Mouse (Mus musculus): ENCODE data around the gene Slfn14. TPM values are rescaled to one million over a fixed set of nuclear protein-coding genes. Genes with fewer than 3 reads are reported as not detected.
"Not testable (repeated sequence)": the region's sequence is repeated elsewhere in the genome, so short reads cannot be mapped to it uniquely, and the experiment has no call there.

The Slfn14 gene
- polyA plus RNA-seq (2016; fragmentation: Nextera tagmentation; extraction: Ambion mirVana): 14.5 and 15.6 TPM in 2 replicates

DNA sequence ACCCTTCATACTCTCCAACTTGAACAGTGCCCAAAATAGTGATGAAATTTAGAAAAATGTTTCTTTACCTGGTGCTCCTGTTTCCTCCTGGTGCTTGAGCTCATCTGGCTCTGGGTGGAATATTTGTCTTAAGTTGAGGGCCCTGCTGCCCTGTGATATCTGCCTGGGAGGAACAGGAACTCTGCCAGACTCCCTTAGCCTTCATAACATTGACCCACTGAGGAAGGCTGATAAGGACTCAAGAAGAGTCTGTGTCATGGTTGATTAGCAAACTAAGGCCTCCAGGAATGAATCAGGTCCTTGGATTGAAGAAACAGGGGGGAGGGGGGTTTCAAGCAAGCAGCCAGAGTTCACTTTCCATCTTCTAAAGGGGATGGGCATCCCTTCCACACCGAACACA, at the start of gene Slfn14:
Slfn14 (minus strand) TSS at position 161 of the 400 bp plus-strand sequence.
- H3K36me3 ChIP-seq: peaks cover 19% of the 10 kb centered on the region; the same call in 1 of the 2 replicates
- ATAC-seq: peak; percentile 93
- peak within 1 kb of the TSS; percentile 96 for H3K27ac ChIP-seq
- H3K4me1 ChIP-seq: peaks cover 65% of the 10 kb centered on the region
- peak within 1 kb of the TSS; percentile 63 for H3K4me2 ChIP-seq
- H3K9ac ChIP-seq: peak within 1 kb of the TSS; percentile 73
- WGBS (ENCODE audit: insufficient replicate concordance): 17% methylated on average over 1 of the region's 1 CpGs
- H3K9me3 ChIP-seq (replicated peaks): no peaks in the 10 kb centered on the region
- H3K4me3 ChIP-seq: peak within 1 kb of the TSS; percentile 62
- peaks cover 27% of the 10 kb centered on the region for H3K27me3 ChIP-seq (replicated peaks)

DNA sequence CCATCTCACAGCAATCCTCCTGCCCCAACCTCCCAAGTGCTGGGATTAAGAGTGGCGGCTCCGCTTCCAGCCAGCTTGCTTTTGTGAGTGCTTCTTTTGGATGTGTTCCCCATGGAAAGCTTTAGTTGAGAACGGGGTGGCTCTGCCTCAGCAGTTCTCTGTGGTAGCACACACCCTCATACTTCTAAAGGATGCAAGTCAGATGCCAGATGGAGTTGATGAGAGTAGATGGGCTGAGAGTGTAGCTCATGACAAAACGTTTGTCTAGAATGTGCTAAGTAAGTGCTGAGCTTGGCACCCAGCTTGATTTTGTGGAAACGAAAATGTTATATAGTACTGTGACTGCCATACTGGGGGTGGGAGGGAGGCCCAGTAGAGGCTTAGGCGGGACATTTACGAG, 49.3 kb upstream of the Slfn14 start:
- Histone ChIP-seq H3K9me3 (replicated peaks) (no peaks in the 10 kb centered on the region), H3K4me2 (no peak overlapping the region), H3K9ac (no peak overlapping the region), H3K36me3 (peaks cover 79% of the 10 kb centered on the region), H3K4me3 (no peak overlapping the region), H3K4me1 (no peaks in the 10 kb centered on the region), H3K27ac (no peak overlapping the region), H3K27me3 (replicated peaks) (no peaks in the 10 kb centered on the region)
- 83% methylated on average over 7 of the region's 7 CpGs for WGBS (ENCODE audit: insufficient replicate concordance)
- ATAC-seq: no peak

DNA sequence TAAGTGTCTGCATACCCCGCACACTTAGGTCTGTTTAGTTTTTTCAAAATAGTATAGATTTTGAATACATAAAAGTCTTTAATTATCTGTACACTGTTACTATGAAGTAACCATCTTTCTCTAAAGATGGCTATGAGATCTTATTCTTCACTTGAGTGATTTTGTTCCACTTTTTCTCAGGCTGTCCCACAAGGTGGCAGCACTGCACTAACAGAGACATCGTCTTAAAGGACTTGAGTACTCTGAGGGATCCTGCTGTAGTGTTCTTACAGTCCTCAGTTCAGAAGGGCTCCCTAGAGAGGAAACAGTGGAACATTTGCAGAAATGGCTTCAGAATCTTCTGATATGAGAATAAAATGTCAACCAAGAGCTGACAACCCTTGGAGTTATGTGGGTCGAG, 40.9 kb upstream of the Slfn14 start:
- no peak overlapping the region for H3K9ac ChIP-seq
- peaks cover 74% of the 10 kb centered on the region for H3K36me3 ChIP-seq
- no peaks in the 10 kb centered on the region for H3K27me3 ChIP-seq (replicated peaks)
- H3K27ac ChIP-seq: no peak overlapping the region
- no peaks in the 10 kb centered on the region for H3K4me1 ChIP-seq
- H3K4me3 ChIP-seq: no peak overlapping the region
- H3K4me2 ChIP-seq: no peak overlapping the region
- no peaks in the 10 kb centered on the region for H3K9me3 ChIP-seq (replicated peaks)
- ATAC-seq: no peak
- WGBS (ENCODE audit: insufficient replicate concordance): 61% methylated on average over 3 of the region's 3 CpGs

DNA sequence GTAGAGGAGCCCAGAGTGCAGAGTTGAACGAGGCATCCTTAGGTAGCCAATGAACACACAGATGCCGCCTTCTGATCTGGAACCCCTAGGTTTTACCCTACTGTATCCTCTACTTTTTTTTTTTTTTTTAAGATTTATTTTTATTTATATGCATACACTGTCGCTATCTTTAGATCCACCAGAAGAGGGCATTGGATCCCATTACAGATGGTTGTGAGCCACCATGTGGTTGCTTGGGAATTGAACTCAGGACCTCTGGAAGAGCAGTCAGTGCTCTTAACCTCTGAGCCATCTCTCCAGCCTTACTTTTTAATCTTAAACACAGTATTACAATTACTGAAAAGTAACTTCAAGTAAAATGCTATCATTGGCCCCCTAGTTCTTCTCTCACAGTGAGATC, 40.2 kb upstream of the Slfn14 start:
- not testable (repeated sequence) for H3K9ac ChIP-seq; H3K27me3 ChIP-seq (replicated peaks); H3K4me3 ChIP-seq; H3K27ac ChIP-seq; H3K4me1 ChIP-seq; H3K9me3 ChIP-seq (replicated peaks); ATAC-seq; H3K4me2 ChIP-seq
- H3K36me3 ChIP-seq: peaks cover 82% of the 10 kb centered on the region
- WGBS (ENCODE audit: insufficient replicate concordance): 80% methylated on average over 3 of the region's 3 CpGs

DNA sequence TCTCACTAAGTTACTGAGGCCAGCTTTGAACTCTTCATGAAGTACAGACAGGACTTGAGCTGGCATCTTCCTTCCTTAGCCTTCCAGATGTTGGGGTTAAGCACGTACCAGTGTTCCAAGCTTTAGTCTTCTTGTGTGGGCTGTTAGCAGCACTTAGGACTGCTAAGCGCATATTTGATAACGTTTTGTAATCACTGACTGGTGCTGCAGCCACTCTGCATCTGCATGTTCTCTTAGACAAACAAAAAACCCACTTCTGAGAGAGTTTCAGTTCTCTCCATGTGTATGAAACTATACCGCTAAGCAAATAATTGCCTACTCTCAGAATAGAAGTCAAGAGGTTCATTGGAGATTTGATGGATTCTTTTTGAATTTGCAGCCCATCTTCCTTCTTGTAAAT, 32.5 kb upstream of the Slfn14 start:
- no peak overlapping the region for H3K9ac ChIP-seq
- H3K4me1 ChIP-seq: no peaks in the 10 kb centered on the region
- H3K9me3 ChIP-seq (replicated peaks): no peaks in the 10 kb centered on the region
- ATAC-seq: no peak
- H3K4me3 ChIP-seq: no peak overlapping the region
- no peaks in the 10 kb centered on the region for H3K27me3 ChIP-seq (replicated peaks)
- H3K27ac ChIP-seq: no peak overlapping the region
- 84% methylated on average over 4 of the region's 4 CpGs for WGBS (ENCODE audit: insufficient replicate concordance)
- H3K36me3 ChIP-seq: peaks cover 93% of the 10 kb centered on the region
- H3K4me2 ChIP-seq: no peak overlapping the region

DNA sequence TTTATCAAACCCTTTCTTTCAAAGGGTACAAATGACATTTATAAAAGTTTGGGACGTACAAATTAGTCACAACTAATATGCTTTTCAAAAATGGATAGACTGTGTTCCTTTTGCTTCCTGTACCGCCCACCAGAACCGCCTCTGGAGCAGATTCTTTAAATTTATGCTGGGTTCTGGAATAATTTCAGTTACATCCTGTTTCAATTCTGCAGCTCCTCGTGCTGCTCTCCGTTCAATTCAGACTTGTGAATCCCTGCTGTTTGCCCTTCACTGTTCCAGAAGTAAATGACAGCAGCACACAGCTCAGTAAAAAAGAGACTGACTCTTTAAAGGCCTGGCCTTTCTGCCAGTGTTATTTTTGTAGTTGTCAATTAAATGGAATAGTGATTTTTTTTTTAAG, 25.9 kb upstream of the Slfn14 start:
- WGBS (ENCODE audit: insufficient replicate concordance): 81% methylated on average over 5 of the region's 5 CpGs
- Histone ChIP-seq H3K9me3 (replicated peaks) (no peaks in the 10 kb centered on the region), H3K4me1 (no peaks in the 10 kb centered on the region), H3K27me3 (replicated peaks) (no peaks in the 10 kb centered on the region), H3K27ac (no peak overlapping the region), H3K36me3 (peaks cover 80% of the 10 kb centered on the region), H3K9ac (no peak overlapping the region), H3K4me3 (no peak overlapping the region), H3K4me2 (no peak overlapping the region)
- ATAC-seq: no peak

DNA sequence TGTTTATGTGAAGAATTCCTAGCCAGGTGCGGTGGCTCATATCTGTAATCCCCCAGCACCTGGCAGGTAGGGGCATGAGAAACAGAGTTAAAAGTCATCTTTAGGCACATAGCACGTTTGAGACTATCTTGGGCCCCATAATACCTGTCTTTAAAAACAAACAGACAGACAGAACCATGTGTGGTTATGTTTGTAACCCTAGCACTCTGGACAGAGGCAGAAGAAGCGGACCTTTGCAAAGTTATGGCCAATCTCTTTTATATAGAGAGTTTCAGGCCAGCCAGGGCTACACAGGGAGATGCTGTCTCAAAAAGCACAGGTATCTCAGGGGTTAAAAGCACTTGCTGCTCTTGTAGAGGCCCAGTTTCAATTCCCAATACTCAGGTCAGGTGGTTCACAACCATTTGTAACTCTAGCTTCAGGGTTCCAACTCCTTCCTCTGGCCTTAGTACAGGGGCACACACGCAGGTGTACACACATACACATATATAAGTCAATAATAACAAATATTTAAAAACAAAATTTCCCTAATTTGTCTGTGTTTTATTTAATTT, 20.3 kb upstream of the Slfn14 start:
- WGBS (ENCODE audit: insufficient replicate concordance): 75% methylated on average over 4 of the region's 4 CpGs
- ATAC-seq: no peak
- Histone ChIP-seq H3K9ac (no peak overlapping the region), H3K27ac (no peak overlapping the region), H3K4me2 (no peak overlapping the region), H3K9me3 (replicated peaks) (no peaks in the 10 kb centered on the region), H3K4me3 (no peak overlapping the region), H3K4me1 (peaks cover 30% of the 10 kb centered on the region), H3K36me3 (peaks cover 29% of the 10 kb centered on the region), H3K27me3 (replicated peaks) (no peaks in the 10 kb centered on the region)

DNA sequence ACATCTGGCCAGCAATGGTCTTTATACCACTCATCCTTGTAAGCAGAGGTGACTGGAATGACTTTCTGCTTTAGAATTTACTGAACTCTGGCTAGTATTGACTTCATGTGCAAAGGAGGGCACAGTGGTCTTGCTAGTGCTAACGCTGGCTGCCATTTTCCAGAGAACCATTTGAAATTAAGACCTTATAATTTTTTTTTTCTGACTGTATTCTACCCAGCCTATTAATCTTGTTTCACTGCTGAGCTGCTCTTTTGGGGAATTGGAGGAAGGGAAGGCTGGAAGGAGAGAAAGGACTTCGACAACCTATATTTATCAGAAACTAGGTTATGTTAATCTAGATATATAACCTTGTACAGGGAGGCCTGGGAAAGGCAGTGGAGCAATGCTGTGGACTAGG, 18.0 kb upstream of the Slfn14 start:
- ATAC-seq: no peak
- no peak overlapping the region for H3K27ac ChIP-seq
- peak overlapping the region; percentile 72 for H3K4me2 ChIP-seq

DNA sequence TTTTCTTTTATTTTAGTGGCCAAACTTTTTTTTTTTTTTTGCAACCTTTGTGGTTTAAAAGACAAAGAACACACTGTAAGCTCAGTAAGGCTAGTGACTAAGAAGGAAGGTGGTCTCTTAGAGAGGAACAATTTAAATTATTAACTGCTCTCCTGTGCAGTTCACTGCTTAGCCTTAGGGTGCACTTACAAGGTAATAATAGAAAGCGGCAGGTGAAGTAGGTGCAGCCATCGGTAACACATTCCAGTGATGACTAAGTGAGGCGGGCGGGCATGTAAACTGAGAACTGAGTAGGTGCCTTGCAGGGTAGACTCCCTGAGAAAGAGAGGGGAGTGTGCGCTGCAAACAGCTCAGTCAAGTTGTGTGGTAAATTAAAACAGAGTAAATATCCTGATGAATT, 17.2 kb upstream of the Slfn14 start:
- peak overlapping the region; percentile 73 for H3K4me3 ChIP-seq
- no peak for ATAC-seq

More for the DNA sequence above, 18.0 kb upstream of the Slfn14 start:
- Histone ChIP-seq H3K27me3 (replicated peaks) (no peaks in the 10 kb centered on the region), H3K4me3 (no peak overlapping the region), H3K9ac (no peak overlapping the region), H3K36me3 (peaks cover 21% of the 10 kb centered on the region), H3K9me3 (replicated peaks) (no peaks in the 10 kb centered on the region), H3K4me1 (peaks cover 44% of the 10 kb centered on the region)
- WGBS (ENCODE audit: insufficient replicate concordance): 79% methylated on average over 2 of the region's 2 CpGs

DNA sequence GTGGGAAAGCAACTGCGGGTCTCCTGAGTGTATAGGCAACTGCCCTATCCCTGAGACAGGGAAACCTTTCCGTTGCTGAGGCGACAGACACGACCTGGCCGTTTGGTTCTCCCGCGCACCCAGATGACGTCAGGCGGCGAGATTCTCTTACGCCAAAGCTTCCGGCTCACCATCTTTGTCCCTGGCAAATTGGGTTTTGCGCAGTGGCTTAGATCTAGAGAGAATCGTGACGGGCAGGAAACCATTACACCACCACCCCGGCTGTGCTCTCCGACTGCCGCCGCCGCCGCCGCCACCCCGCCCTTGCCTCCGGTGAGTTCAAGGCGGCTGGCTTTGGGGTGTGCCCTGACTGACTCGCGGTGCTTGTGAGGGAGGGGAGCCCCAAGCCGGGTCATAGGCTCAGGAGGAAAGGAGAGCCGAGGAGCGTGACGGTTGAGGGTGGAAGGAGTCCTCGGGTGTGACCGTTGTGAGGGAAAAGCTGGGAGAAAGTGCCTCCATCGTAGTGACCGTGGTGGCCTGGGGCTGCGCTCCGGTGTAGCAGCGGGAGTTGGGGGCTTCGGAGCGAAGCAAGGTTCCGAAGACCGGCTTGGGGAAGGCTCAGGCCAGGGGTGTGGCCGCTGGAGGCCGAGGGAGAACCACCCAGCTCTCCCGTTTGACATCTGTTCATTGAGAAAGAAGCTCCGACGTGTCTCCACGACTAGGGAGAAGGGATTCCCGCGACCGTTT, 16.2 kb upstream of the Slfn14 start, which contains the start of gene Pex12:
Pex12 (minus strand) TSS at position 61 of the 726 bp plus-strand sequence.
- Histone ChIP-seq H3K4me1 (peaks cover 51% of the 10 kb centered on the region), H3K9me3 (replicated peaks) (no peaks in the 10 kb centered on the region), H3K27me3 (replicated peaks) (no peaks in the 10 kb centered on the region), H3K9ac (peak within 1 kb of the TSS; percentile 88), H3K4me3 (peak within 1 kb of the TSS; percentile 73), H3K4me2 (peak within 1 kb of the TSS; percentile 72), H3K27ac (peak within 1 kb of the TSS; percentile 95), H3K36me3 (peaks cover 4% of the 10 kb centered on the region; the same call in 1 of the 2 replicates)
- peak; percentile 75 for ATAC-seq
- WGBS (ENCODE audit: insufficient replicate concordance): under 1% methylated on average over 51 of the region's 51 CpGs

More for the DNA sequence above, 17.2 kb upstream of the Slfn14 start:
- 67% methylated on average over 5 of the region's 5 CpGs for WGBS (ENCODE audit: insufficient replicate concordance)
- Histone ChIP-seq H3K4me2 (peak overlapping the region; percentile 72), H3K9me3 (replicated peaks) (no peaks in the 10 kb centered on the region), H3K9ac (peak overlapping the region; percentile 88), H3K4me1 (peaks cover 44% of the 10 kb centered on the region), H3K27me3 (replicated peaks) (no peaks in the 10 kb centered on the region), H3K27ac (no peak overlapping the region), H3K36me3 (peaks cover 14% of the 10 kb centered on the region)

DNA sequence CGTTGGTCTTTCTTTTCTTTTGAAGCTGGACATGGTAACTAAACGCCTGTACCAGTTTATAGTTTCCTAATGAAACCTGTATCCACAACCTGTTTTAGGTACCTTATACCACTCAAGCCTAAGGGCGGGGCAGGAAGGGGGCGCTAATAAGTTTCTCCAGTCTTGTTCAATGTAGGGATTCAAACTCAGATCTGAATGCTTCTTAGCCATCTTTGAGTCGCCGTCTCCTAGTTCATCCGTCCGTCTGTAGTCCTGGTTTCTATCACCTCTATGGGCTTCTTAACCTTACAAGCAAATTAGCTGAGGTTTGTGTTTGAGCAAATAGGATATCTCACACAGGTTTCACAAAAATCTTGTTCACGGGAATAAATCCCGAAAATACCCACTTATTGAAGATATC, 15.6 kb upstream of the Slfn14 start:
- no peaks in the 10 kb centered on the region for H3K9me3 ChIP-seq (replicated peaks)
- H3K4me2 ChIP-seq: peak overlapping the region; percentile 72
- H3K36me3 ChIP-seq: peaks cover 9% of the 10 kb centered on the region
- peaks cover 57% of the 10 kb centered on the region for H3K4me1 ChIP-seq
- 5% methylated on average over 10 of the region's 10 CpGs for WGBS (ENCODE audit: insufficient replicate concordance)
- no peak for ATAC-seq
- H3K9ac ChIP-seq: peak overlapping the region; percentile 88
- H3K27me3 ChIP-seq (replicated peaks): no peaks in the 10 kb centered on the region
- H3K27ac ChIP-seq: peak overlapping the region; percentile 95
- peak overlapping the region; percentile 73 for H3K4me3 ChIP-seq

DNA sequence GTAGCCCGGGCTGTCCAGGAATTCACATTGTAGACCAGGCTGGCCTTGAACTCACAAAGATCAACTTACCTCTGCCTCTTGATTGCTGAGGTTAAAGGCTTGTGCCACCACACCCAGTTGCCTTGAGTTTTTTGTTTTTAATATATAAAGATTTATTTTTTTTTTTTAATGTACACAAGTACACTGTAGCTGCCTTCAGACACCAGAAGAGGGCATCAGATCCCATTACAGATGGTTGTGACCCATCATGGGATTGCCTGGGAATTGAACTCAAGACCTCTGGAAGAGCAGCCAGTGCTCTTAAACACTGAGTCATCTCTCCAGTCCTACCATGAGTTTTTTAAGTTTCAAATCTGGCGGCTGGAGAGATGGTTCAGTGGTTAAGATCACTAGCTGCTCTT, 14.9 kb upstream of the Slfn14 start:
- WGBS (ENCODE audit: insufficient replicate concordance): 58% methylated on average over 2 of the region's 2 CpGs
- no peak for ATAC-seq
- H3K36me3 ChIP-seq: peaks cover 16% of the 10 kb centered on the region

More for the DNA sequence above, 14.9 kb upstream of the Slfn14 start:
- 0 out of 2 replicates have a peak overlapping the region, but pooled peaks have one; percentile 88 for H3K9ac ChIP-seq
- peak overlapping the region; percentile 95; the same call in 1 of the 2 replicates for H3K27ac ChIP-seq
- no peaks in the 10 kb centered on the region for H3K9me3 ChIP-seq (replicated peaks)
- peak overlapping the region; percentile 72 for H3K4me2 ChIP-seq
- H3K4me3 ChIP-seq: peak overlapping the region; percentile 73
- peaks cover 64% of the 10 kb centered on the region for H3K4me1 ChIP-seq
- H3K27me3 ChIP-seq (replicated peaks): no peaks in the 10 kb centered on the region
